Mouse (Mus musculus): ENCODE data around the gene Smurf1.

GRCm38 (mm10) chr5:144918204-144918603 is 47.4 kb downstream of the Smurf1 start:
- TF ChIP-seq CTCF (IDR thresholded peaks at IDR 0.05; ENCODE audit: low read depth, low read length) (no peak), POLR2A (IDR thresholded peaks at IDR 0.05; ENCODE audit: insufficient read depth, low read length) (no peak), EP300 (IDR thresholded peaks at IDR 0.05; ENCODE audit: insufficient read depth, low read depth, low read length) (no peak)

Data from ES-Bruce4 (cell line).